Mouse (Mus musculus): ENCODE measurements around the gene Tmem87a. TPM values are rescaled to one million over a fixed set of nuclear protein-coding genes. Genes with fewer than 3 reads are reported as not detected.

Tmem87a gene
- polyA plus RNA-seq, 1 experiment from 2014 or later = 10.6 TPM

Other genes starting within 250 kb of the Tmem87a start
- 13.1 and 13.9 TPM in 2 replicates for gene Ehd4, start 249.5 kb downstream of the Tmem87a start, polyA plus RNA-seq (2014; fragmentation: Nextera tagmentation; extraction: Ambion mirVana)
- gene Pla2g4e, start 158.8 kb downstream of the Tmem87a start, polyA plus RNA-seq (2014; fragmentation: Nextera tagmentation; extraction: Ambion mirVana) = 0.09 TPM in 1 of 2 replicates, not detected in the other
- gene Pla2g4d, start 114.9 kb downstream of the Tmem87a start, polyA plus RNA-seq (2014; fragmentation: Nextera tagmentation; extraction: Ambion mirVana) = 0.07 and 0.08 TPM in 2 replicates
- gene Pla2g4f, start 89.9 kb downstream of the Tmem87a start, polyA plus RNA-seq (2014; fragmentation: Nextera tagmentation; extraction: Ambion mirVana) = not detected in 2 replicates
- 32.5 and 35.9 TPM in 2 replicates for gene Vps39, start 51.0 kb downstream of the Tmem87a start, polyA plus RNA-seq (2014; fragmentation: Nextera tagmentation; extraction: Ambion mirVana)
- gene Ganc, start 217 bp downstream of the Tmem87a start, polyA plus RNA-seq (2014; fragmentation: Nextera tagmentation; extraction: Ambion mirVana) = 6.7 and 8.0 TPM in 2 replicates
- 3.7 and 4.4 TPM in 2 replicates for gene Capn3, start 51.9 kb upstream of the Tmem87a start, polyA plus RNA-seq (2014; fragmentation: Nextera tagmentation; extraction: Ambion mirVana)
- gene Zfp106, start 159.7 kb upstream of the Tmem87a start, polyA plus RNA-seq (2014; fragmentation: Nextera tagmentation; extraction: Ambion mirVana) = 73.9 and 75.5 TPM in 2 replicates
- gene Snap23, start 163.6 kb upstream of the Tmem87a start, polyA plus RNA-seq (2014; fragmentation: Nextera tagmentation; extraction: Ambion mirVana) = 46.8 and 51.7 TPM in 2 replicates
- 40.7 and 43.2 TPM in 2 replicates for gene Haus2, start 205.3 kb upstream of the Tmem87a start, polyA plus RNA-seq (2014; fragmentation: Nextera tagmentation; extraction: Ambion mirVana)
- 35.3 and 35.7 TPM in 2 replicates for gene Lrrc57, start 205.4 kb upstream of the Tmem87a start, polyA plus RNA-seq (2014; fragmentation: Nextera tagmentation; extraction: Ambion mirVana)
- 3.9 and 5.4 TPM in 2 replicates for gene Stard9, start 225.0 kb upstream of the Tmem87a start, polyA plus RNA-seq (2014; fragmentation: Nextera tagmentation; extraction: Ambion mirVana)